Mouse (Mus musculus): Measurements from ENCODE around the gene Ralgps1. TPM values are rescaled to one million over a fixed set of nuclear protein-coding genes. Genes with fewer than 3 reads are reported as not detected.

The Ralgps1 gene
- polyA plus RNA-seq, 1 experiment, result 4.5 TPM

GRCm38 (mm10) chr2:33244880-33245279 is 126.4 kb downstream of the Ralgps1 start:
- no peak for DNase-seq (ENCODE audit: low read depth in 1 of 2, low spot score in 2 of 2)
- no peaks in the 10 kb centered on the region for H3K36me3 ChIP-seq (ENCODE audit: control insufficient read depth, insufficient read depth, low read length)
- no peak overlapping the region for H3K27ac ChIP-seq (ENCODE audit: insufficient read depth, low read length)
- 84% methylated on average over 6 of the region's 6 CpGs for WGBS
- TF ChIP-seq POLR2A (IDR thresholded peaks at IDR 0.05; ENCODE audit: low read depth, low read length) (no peak), CTCF (IDR thresholded peaks at IDR 0.05; ENCODE audit: extremely low read depth, insufficient read depth, insufficient read length, insufficient replicate concordance) (no peak)
- H3K27me3 ChIP-seq (ENCODE audit: control insufficient read depth, insufficient read depth, low read length), result no peaks in the 10 kb centered on the region
- H3K4me1 ChIP-seq (ENCODE audit: control insufficient read depth, insufficient read depth, insufficient read length), result no peaks in the 10 kb centered on the region
- H3K4me3 ChIP-seq (ENCODE audit: extremely low read depth, insufficient read depth, insufficient read length), result no peak overlapping the region

GRCm38 (mm10) chr2:33237581-33237980 is 133.7 kb downstream of the Ralgps1 start:
- TF ChIP-seq CTCF (IDR thresholded peaks at IDR 0.05; ENCODE audit: extremely low read depth, insufficient read depth, insufficient read length, insufficient replicate concordance) (no peak), POLR2A (IDR thresholded peaks at IDR 0.05; ENCODE audit: low read depth, low read length) (no peak)
- H3K27me3 ChIP-seq (ENCODE audit: control insufficient read depth, insufficient read depth, low read length), result no peaks in the 10 kb centered on the region
- H3K27ac ChIP-seq (ENCODE audit: insufficient read depth, low read length), result no peak overlapping the region
- H3K36me3 ChIP-seq (ENCODE audit: control insufficient read depth, insufficient read depth, low read length), result no peaks in the 10 kb centered on the region
- no peak for DNase-seq (ENCODE audit: low read depth in 1 of 2, low spot score in 2 of 2)
- no peaks in the 10 kb centered on the region for H3K4me1 ChIP-seq (ENCODE audit: control insufficient read depth, insufficient read depth, insufficient read length)
- 88% methylated on average over 6 of the region's 6 CpGs for WGBS
- no peak overlapping the region for H3K4me3 ChIP-seq (ENCODE audit: extremely low read depth, insufficient read depth, insufficient read length)

DNA sequence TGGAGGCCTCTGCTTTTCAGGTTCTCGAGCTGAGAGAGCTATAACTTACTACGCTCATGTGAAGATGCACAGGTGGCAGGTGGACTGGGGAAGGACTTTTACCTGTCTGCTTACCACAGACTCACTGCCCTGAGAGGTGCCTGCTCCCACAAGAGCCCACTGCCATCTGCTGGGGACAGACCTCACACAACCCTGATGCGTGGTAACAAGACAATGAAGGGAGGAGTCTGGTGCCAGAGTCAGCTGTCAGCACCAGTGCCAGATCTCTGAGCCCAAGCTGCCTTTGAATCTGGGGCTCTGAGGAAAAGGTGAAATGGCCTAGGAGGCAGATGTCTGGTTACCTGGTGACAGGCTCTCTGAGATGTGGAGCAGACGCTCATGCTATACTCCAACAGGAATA is 136.4 kb downstream of the Ralgps1 start:
- no peaks in the 10 kb centered on the region for H3K27me3 ChIP-seq (ENCODE audit: control insufficient read depth, insufficient read depth, low read length)
- H3K4me3 ChIP-seq (ENCODE audit: extremely low read depth, insufficient read depth, insufficient read length), result no peak overlapping the region
- no peak for DNase-seq (ENCODE audit: low read depth in 1 of 2, low spot score in 2 of 2)
- no peak overlapping the region for H3K27ac ChIP-seq (ENCODE audit: insufficient read depth, low read length)
- no peak for TF ChIP-seq POLR2A (IDR thresholded peaks at IDR 0.05; ENCODE audit: low read depth, low read length)
- H3K36me3 ChIP-seq (ENCODE audit: control insufficient read depth, insufficient read depth, low read length), result no peaks in the 10 kb centered on the region
- 90% methylated on average over 4 of the region's 4 CpGs for WGBS
- no peaks in the 10 kb centered on the region for H3K4me1 ChIP-seq (ENCODE audit: control insufficient read depth, insufficient read depth, insufficient read length)

DNA sequence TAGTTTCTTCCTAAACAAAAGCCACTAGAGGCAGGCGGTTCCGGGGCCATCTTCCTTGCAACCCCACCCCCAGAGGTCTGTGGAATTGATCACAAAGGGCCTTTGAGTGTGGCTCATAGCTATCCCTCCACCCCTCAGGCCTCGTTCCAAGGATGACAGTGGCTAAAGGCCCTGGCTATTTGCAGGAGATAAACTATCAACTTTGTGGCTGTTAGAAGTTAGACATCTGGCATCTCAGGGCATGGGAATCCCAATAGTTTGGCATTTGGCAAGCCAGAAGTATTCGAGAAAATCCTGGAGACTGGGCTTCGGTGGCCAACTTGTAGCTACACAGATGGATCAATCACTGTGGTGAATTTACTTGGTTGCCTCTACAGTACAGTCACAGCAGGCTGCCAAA is 137.4 kb downstream of the Ralgps1 start:
- no peaks in the 10 kb centered on the region for H3K36me3 ChIP-seq (ENCODE audit: control insufficient read depth, insufficient read depth, low read length)
- DNase-seq (ENCODE audit: low read depth in 1 of 2, low spot score in 2 of 2), result no peak
- H3K27me3 ChIP-seq (ENCODE audit: control insufficient read depth, insufficient read depth, low read length), result no peaks in the 10 kb centered on the region
- no peaks in the 10 kb centered on the region for H3K4me1 ChIP-seq (ENCODE audit: control insufficient read depth, insufficient read depth, insufficient read length)
- H3K27ac ChIP-seq (ENCODE audit: insufficient read depth, low read length), result no peak overlapping the region
- no peak overlapping the region for H3K4me3 ChIP-seq (ENCODE audit: extremely low read depth, insufficient read depth, insufficient read length)
- 86% methylated on average over 5 of the region's 5 CpGs for WGBS
- no peak for TF ChIP-seq POLR2A (IDR thresholded peaks at IDR 0.05; ENCODE audit: low read depth, low read length)
- no peak for TF ChIP-seq CTCF (IDR thresholded peaks at IDR 0.05; ENCODE audit: extremely low read depth, insufficient read depth, insufficient read length, insufficient replicate concordance)

DNA sequence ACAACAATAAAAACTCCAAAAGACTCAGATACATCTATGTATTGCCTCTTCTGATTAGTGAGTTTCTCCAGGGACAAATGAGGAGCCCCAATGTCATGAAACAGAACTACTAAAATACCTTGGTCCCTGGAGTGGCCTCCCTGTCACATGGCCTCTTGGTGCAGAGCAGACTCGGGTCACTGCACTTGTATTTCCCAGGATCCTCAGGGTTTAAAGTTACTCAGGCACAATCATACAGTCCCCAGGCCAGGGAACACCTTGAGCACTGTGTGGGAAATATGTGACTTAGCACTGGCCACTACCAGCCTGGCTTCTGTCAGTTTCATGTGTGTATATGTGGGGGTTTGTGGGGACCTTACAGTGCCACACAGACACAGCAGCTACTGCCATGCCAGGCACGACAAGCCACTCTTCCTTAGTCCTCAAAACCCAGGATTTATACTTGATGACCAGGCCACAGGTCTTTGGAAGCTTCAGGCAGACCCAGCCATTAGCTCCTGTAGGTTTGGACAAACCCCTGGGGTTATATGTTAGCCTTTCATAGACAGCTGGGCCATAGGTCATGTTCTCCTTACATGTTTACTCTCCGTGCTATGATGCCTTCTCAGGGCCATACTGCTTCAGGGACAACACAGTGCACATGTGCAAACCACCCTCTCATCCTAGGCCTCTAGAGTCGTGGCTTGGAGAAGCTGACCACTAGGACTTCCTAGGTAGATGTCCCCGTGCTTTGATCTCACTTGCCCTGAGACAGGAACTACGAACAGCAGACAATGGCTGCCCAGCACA is 138.3 kb downstream of the Ralgps1 start:
- WGBS, result 79% methylated on average over 6 of the region's 6 CpGs
- DNase-seq (ENCODE audit: low read depth in 1 of 2, low spot score in 2 of 2), result no peak
- H3K27ac ChIP-seq (ENCODE audit: insufficient read depth, low read length), result no peak overlapping the region

DNA sequence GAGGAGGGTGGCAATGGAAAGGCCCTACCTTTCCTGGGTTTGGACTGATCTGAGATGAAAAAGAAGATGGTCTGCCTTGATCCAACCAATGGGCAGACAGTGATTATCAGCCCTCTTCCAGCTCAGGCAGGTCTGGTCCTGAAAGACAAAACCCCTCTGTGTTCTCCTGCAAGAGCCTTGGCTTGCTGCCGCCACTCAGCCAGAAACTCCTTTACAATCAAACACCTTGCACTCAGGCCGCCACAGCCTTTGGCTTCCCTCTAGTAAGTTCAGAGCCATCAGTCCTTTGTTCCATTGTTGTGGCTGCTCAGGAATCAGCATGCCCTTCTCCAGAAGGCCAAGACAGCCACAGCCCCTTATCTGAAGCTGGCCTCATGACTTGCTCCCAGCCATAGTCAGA is 139.5 kb downstream of the Ralgps1 start:
- no peaks in the 10 kb centered on the region for H3K4me1 ChIP-seq (ENCODE audit: control insufficient read depth, insufficient read depth, insufficient read length)
- TF ChIP-seq CTCF (IDR thresholded peaks at IDR 0.05; ENCODE audit: extremely low read depth, insufficient read depth, insufficient read length, insufficient replicate concordance) (no peak), POLR2A (IDR thresholded peaks at IDR 0.05; ENCODE audit: low read depth, low read length) (no peak)
- 90% methylated on average over 2 of the region's 2 CpGs for WGBS
- H3K36me3 ChIP-seq (ENCODE audit: control insufficient read depth, insufficient read depth, low read length), result no peaks in the 10 kb centered on the region
- H3K27ac ChIP-seq (ENCODE audit: insufficient read depth, low read length), result no peak overlapping the region
- H3K4me3 ChIP-seq (ENCODE audit: extremely low read depth, insufficient read depth, insufficient read length), result no peak overlapping the region
- no peak for DNase-seq (ENCODE audit: low read depth in 1 of 2, low spot score in 2 of 2)
- no peaks in the 10 kb centered on the region for H3K27me3 ChIP-seq (ENCODE audit: control insufficient read depth, insufficient read depth, low read length)

More for the DNA sequence above, 138.3 kb downstream of the Ralgps1 start:
- Histone ChIP-seq H3K36me3 (ENCODE audit: control insufficient read depth, insufficient read depth, low read length) (no peaks in the 10 kb centered on the region), H3K4me1 (ENCODE audit: control insufficient read depth, insufficient read depth, insufficient read length) (no peaks in the 10 kb centered on the region), H3K4me3 (ENCODE audit: extremely low read depth, insufficient read depth, insufficient read length) (no peak overlapping the region), H3K27me3 (ENCODE audit: control insufficient read depth, insufficient read depth, low read length) (no peaks in the 10 kb centered on the region)
- TF ChIP-seq POLR2A (IDR thresholded peaks at IDR 0.05; ENCODE audit: low read depth, low read length) (no peak), CTCF (IDR thresholded peaks at IDR 0.05; ENCODE audit: extremely low read depth, insufficient read depth, insufficient read length, insufficient replicate concordance) (no peak)

- 91% methylated on average over 10 of the region's 10 CpGs for WGBS
- Histone ChIP-seq H3K36me3 (ENCODE audit: control insufficient read depth, insufficient read depth, low read length) (no peaks in the 10 kb centered on the region), H3K4me3 (ENCODE audit: extremely low read depth, insufficient read depth, insufficient read length) (no peak overlapping the region), H3K4me1 (ENCODE audit: control insufficient read depth, insufficient read depth, insufficient read length) (no peaks in the 10 kb centered on the region), H3K27ac (ENCODE audit: insufficient read depth, low read length) (no peak overlapping the region), H3K27me3 (ENCODE audit: control insufficient read depth, insufficient read depth, low read length) (no peaks in the 10 kb centered on the region)
- TF ChIP-seq POLR2A (IDR thresholded peaks at IDR 0.05; ENCODE audit: low read depth, low read length), result no peak
- no peak for TF ChIP-seq CTCF (IDR thresholded peaks at IDR 0.05; ENCODE audit: extremely low read depth, insufficient read depth, insufficient read length, insufficient replicate concordance)
- DNase-seq (ENCODE audit: low read depth in 1 of 2, low spot score in 2 of 2), result no peak
Measured at GRCm38 (mm10) chr2:33230701-33231100, 140.6 kb downstream of the Ralgps1 start.

Data from spleen, adult 2 months (tissue).